Mouse (Mus musculus) adrenal gland, postnatal 10 days (tissue): ENCODE results near the gene Hint2. TPM values are rescaled to one million over a fixed set of nuclear protein-coding genes. Genes with fewer than 3 reads are reported as not detected.
A peak's percentile ranks its signal among the peaks of the same experiment; 100 is the strongest.

Experiments
- DNase-seq: peaks from one replicate; pipeline ENCODE4 v3.0.0; 2021; ENCODE audit warnings: mixed read lengths
- long read RNA-seq, 2 experiments: library from polyadenylated mRNA; stranded (forward); transcript quantifications; one replicate each; pipeline ENCODE4 v2.0.0; 2021
- total RNA-seq, 2 experiments: library from RNA; stranded (reverse); gene quantifications; 2 replicates each; pipeline ENCODE4 v1.2.3; 2021

Hint2 gene
- 100 to 1,000 TPM; 106 to 111 TPM for total RNA-seq
- long read RNA-seq, experiment 1, transcript Hint2-201 (5 exons, 610 nt): major isoform, 139 of 172 reads
- long read RNA-seq, experiment 1, partial matches to known transcripts: 27 of 172 reads
- long read RNA-seq, experiment 1, other reads (novel, unspliced or antisense): 3 of 172 reads
- long read RNA-seq, experiment 2, transcript Hint2-201 (5 exons, 610 nt): major isoform, 138 of 151 reads
- long read RNA-seq, experiment 2, partial matches to known transcripts: 8 of 151 reads
- long read RNA-seq, experiment 2, other reads (novel, unspliced or antisense): 4 of 151 reads

DNA sequence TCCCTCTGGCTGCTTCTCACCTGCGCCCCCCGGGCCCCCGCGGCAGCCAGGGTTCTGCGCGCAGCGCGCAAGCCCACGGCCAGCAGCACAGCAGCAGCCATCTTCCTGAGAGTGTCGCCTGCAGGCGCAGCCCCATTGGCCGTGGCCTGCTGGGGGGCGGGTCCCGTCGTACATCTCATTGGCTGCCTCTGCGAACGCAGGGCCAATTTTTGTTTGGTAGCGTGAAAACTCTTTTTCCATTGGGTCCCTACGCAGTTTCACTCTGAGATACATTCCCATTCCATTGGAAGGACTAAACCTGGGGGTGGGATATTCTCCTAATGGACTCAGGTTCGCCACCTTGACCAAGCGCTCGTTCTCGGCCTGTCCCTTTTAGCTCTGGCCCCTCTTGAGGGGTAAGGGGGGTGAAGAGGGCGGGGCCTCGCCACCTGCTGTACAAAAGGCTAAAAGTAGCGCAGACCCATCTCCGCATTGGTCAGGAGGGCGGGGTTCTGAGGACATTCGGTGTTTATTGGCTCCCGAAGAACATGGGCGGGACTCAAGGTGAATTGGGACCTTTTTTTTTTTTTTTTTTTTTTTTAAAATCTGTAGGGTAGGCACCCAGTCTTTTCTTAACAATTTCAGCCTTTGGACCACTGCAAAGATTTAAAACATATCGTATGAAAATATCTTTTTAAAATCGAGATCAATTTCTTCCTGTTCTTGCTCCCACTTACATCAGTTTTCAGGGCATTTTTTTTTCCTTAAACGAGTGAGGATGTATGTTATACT lies at the start of gene Hint2:
TSS of gene Hint2 (minus strand) at position 128 of the 771 bp plus-strand sequence.
- DNase-seq: peak; percentile 94

DNA sequence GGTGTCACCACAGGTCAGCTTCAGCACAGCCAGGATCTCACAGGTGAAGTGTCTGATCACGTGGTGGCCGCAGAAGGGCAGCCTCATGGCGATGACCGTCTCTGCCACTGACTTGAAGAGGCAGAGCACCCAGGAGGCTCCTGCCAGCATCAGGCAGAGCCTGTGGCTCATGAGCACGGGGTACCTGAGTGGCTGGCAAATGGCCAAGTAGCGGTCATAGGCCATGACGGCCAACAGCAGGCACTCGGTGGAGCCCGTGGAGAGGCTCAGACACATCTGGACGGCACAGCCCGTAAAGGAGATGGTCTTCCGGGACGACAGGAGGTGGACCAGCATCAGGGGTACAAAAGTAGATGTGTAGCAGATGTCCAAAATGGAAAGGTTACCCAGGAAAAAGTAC lies 49.7 kb upstream of the Hint2 start:
- DNase-seq: no peak

DNA sequence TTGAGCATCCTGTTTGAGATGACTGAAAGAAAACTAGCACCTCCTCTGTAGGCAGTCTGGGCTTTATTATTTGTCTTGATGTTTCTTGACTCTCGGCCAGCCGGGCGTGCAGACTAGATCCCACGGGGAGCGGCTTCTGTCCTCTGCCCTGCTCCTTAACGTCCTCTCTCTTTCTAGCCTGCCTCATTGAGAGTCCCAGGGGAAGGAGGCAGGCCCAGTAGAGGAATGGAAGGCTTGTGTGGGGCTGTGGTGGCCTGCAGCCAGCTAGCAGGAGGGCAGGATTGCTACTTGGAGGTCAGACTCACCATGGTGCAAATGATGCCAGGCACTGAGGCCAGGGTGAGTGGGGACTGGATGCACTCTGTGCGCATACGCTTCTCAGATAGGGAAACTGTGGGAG lies 47.6 kb upstream of the Hint2 start:
- peak; percentile 70 for DNase-seq

DNA sequence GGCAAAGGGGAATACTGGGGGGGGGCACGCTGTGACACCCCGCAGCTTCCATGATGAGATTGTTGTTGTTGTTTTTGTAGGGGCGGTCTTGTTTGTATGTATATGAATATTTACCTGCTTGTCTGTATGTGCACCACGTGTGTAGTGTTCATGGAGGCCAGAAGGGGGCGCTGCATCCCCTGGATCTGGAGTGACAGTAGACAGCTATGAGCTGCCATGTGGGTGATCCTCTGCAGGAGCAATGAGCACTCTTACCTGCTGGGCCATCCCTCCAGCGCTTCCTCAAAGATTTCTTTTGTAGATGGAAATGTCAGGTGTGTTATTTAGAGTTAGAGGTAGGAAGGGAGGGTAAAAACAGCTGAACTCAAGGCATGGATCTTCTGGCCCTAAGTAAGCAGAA lies 47.2 kb upstream of the Hint2 start:
- no peak for DNase-seq

DNA sequence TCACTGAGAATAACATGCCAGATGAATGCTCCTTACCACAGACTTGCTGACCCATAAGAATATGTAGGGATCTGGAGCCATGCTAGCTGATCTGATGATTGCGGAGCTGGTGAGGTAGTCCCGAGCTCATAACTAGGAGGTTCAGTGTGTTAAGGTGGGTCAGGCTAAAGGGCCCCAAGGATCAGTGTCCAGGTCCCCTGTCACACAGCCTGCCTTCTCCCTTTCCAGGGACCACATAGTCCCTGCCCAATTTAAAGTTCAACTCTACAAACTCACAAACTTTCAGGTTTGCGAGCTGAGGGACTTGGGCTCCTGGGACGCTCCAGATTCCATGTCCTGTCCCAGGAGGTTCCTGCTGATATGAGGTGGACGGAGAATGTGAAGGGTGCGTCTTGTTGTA lies 44.4 kb upstream of the Hint2 start, which contains the start of gene Olfr70:
TSS of gene Olfr70 (minus strand) at position 101 of the 400 bp plus-strand sequence.
- no peak for DNase-seq

DNA sequence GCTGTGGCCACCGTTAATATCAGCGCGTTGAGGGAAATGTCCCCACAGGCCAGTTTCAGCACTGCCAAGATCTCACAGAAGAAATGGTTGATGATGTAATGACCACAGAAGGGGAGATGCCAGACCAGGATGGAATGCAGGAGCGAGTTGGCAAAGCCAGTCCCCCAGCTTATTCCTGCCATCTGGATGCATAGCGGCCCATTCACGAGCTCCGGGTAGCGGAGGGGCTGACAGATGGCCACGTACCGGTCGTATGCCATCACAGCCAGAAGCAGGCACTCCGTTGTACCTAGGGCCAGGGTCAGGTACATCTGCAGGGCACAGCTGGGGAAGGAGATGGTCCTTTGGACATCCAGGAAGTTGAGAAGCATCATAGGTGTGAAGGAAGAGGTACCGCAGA lies 40.3 kb upstream of the Hint2 start:
- no peak for DNase-seq

DNA sequence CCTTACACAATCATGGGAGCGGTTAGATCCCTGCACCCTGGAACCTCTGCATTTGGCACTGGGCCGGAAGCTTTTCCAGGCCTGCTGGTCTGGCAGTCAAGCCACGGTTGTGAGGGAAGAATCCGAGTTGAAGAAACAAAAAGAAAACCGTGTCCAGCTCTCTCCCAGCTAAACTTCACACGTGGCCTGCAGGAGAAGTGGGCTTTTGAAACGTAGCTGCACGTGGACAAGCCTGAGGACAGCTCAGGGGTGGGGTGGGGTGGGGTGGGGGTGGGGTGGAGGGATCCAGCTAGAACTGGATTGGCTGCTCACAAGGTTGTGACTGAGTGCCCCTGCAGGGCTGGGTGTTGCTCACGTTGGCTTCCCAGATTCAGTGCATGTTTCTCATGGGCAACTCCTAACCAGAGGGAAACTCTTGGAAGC lies 39.0 kb upstream of the Hint2 start:
- DNase-seq: peak; percentile 78

DNA sequence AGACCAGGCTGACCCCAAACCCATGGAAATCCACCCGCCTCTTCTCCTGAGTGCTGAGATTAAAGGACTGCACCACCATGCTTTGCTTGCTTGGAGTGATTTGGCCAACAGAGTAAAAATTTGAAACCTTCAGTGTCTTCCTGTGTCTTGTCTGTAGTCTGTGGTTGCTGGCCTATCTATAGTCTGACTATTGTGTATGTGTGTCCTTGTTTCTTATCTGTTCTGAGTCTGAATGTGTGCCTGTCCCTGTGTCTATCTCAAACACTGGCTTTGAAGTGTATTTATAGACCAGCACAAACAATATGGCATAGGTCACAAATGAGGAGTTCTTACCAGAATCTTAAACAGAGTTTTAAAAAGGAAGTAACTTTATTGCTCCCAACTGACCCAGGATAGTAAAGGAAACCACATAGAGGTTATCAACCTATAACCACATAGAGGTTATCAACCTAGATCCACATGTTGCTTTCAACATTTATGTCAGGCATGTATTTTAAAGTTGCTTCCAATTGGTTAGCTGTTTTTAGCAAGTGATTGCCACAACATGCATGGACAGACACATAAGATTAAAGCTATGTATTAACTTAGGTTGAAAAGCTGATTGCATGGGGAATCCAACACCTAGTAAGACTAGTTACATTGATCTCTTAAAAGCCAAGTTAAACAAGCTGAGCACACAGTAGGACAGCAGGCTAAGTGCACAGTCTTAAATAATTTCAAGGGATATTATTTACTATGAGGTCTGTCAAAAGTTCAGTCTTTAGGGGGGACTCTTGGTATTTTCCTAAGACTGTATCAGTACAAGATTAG lies 38.4 kb upstream of the Hint2 start:
- no peak for DNase-seq

DNA sequence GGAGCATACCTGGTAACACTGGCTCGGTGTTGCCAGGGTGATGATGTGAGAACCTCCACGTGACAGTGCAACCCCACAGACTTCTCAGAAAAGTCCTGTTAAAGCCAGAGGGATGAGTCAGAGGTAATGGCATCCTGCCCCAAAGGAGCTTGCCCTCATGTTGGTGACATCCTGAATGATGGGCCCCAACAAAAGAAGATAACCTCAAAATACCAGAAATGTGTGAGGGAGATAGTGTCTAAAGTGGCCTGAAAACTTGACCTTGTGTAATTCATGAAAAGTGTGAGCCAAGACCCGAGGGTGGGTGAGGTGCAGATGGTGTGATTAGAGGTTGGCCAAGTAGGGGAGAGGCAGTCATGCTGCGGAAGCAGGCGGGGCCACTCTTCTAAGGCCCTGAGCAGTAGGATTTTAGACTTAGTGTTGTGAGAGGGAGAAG lies 37.6 kb upstream of the Hint2 start:
- peak; percentile 56 for DNase-seq

DNA sequence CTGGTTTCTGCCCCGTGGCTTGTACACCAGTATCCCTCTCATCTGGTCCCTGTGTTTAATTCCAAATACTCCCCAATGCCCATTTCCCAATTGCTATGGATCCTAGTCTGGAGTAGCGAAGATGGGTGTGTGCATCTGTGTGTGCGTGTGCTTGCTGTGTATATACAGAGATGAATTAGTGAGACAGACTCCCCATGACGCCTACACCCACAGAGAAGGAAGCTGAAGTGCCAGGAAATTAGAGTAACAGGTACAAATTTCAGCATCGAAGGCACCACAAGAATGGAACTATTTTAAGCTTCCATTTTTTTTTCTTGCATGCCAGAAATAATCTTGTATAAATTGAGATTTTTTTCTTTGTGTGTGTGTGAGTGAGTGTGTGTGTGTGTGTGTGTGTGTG lies 34.8 kb upstream of the Hint2 start:
- DNase-seq: no peak

DNA sequence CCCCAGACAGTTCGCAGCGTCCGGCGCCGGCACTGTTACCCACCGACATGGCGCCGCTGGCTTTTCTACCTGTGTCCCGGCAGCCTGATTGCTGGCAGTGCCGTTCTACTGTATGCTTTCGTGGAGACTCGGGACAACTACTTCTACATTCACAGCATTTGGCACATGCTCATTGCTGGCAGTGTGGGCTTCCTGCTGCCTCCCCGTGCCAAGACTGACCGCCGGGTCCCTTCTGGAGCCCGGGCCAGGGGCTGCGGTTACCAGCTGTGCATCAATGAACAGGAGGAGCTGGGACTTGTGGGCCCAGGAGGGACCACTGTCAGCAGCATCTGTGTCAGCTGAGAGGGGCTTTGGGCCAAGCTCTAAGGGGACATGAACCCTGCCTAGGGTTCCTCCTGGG lies 33.8 kb upstream of the Hint2 start:
- DNase-seq: no peak

DNA sequence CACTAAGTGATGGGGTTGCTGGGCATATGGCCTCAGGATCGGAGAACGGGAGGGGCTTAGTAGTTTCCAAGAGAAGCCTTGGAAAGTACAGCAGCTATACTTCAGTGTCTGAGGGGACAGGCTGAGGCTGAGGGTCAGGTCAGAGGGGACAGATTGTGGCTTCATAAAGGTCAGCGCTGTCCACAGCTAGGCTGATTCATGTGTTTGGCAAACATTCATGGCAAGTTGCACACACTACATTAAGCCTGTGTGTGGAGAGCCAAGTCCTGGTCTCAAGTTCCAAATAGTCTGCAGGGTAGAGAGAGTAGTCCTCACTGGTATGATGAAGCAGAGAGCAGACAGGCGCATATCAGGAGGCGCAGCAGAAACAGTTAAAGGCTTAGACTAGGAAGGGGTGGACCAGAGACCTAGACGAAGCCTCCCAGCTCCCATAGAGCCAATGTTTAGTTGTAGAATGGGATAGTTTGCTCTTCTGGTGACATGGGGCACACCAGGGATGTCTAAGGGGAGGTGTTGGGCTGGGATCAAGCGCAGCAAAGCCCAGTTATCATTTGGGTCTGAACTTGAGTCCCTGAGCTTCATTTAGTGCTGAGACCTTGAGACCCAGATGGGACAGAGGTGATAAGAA lies 23.3 kb upstream of the Hint2 start:
- peak; percentile 64 for DNase-seq

DNA sequence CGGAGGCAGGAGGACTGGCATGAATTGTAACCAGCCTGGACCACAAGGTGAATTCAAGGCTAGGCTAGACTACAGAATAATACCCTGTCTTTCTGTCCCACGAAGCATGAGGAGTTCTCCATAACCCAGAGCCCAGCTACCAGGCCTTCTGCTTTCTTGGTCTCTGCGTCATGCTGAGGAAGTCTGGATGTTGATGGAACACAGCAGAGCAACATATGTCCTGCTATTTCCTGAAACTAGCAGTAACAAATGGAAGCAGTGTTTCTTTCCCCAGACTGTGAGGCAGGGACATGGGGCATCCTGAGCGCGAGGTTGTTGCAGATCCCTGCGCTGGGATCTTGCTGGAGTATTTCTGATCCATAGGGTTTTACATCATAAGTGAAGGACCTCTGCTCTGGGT lies 22.3 kb upstream of the Hint2 start:
- no peak for DNase-seq

DNA sequence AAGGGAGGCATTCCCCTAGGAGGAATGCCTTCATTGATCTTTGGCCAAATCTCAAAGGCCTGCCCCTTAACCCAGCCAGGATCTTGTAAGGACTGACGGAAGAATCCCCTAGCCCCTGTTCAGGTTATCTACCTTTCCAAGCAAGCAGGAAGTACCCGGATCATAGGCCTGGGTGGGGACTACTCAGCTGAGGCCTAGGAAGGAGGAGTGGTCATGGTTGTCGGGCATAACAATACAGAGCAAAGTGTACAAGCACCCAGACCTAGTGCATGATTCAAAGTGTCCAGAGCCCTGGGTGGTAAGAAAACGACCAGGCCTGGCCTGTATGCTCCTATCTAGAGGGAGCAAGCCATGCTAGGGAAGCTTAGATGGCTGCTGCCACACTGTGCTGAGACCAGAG lies 19.3 kb upstream of the Hint2 start:
- DNase-seq: no peak

DNA sequence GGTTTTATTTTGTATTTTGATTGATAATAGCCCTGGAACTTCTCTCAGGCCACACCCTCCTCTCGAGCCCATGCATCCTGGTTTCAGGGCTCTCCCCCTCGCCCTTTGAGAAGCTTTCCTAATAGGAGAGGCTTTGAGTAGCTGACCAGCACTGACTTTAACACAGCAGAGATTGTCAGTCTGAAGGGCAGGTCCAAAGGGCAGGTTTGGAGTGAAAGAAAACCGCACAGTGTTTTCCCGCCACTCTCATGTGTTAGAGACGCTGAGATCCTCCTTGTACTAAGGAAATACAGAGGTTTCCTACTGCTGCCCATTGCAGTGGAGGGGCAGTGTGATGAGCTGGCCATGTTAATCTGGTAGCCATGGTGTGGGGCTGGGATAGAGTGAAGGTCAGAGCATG lies 18.7 kb upstream of the Hint2 start:
- DNase-seq: no peak

DNA sequence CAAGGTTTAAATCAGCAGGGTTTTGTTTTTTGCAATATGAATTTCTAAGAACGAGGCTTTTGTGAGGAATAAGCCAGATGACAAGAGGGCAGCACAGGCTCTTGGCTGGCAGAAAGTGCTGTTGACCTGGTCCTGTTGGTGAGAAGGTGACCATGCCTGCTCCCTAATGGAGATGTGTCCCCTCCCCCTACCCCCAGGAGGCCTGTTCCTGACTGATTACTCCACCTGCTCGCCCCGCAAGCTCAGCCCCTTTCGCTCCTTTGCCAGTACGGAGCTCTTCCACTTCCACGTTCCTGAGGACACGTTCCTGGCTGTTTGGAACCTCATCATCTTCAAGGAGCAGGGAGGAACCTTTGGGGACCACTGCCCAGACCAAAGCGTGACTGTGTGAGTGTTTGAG lies 17.4 kb upstream of the Hint2 start:
- peak; percentile 44 for DNase-seq

DNA sequence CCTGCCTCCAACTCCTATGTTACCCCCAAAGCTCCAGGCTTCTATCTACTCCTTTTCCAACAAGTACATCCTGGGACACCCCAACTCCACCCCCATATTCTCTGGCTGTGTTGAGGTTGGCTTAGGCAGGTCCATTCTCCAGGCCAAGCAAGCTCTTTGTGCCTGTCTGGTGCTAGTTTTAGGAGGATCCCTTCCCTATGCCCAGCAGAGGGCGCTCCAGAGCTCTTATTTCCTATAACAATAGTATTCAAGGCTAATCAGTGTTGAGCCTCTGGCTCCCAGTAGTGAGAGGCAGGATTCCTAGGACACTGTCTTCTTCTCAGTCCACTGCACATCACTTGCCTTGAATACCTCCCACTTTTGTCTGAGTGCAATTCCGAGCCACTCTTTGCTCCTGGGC lies 15.8 kb upstream of the Hint2 start:
- peak; percentile 94 for DNase-seq

DNA sequence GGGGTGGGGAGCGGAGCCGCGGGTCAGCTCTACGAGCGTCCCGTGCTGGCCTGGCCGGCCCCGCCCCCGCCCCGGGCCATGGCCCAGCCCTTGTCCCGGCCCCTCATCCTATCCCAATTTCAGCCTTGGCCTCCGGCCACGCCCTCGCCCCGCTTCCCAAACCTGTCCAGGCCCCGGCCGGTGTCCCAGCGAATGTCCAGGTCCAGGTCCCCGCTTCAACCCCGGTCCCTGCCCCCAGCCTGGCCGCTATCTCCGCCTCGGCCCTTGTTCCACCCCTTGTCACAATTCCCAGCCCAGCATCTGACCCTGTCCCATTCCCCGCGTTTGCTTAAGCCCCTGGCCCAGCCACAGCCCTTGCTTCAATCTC lies 13.1 kb upstream of the Hint2 start:
- peak; percentile 85 for DNase-seq

DNA sequence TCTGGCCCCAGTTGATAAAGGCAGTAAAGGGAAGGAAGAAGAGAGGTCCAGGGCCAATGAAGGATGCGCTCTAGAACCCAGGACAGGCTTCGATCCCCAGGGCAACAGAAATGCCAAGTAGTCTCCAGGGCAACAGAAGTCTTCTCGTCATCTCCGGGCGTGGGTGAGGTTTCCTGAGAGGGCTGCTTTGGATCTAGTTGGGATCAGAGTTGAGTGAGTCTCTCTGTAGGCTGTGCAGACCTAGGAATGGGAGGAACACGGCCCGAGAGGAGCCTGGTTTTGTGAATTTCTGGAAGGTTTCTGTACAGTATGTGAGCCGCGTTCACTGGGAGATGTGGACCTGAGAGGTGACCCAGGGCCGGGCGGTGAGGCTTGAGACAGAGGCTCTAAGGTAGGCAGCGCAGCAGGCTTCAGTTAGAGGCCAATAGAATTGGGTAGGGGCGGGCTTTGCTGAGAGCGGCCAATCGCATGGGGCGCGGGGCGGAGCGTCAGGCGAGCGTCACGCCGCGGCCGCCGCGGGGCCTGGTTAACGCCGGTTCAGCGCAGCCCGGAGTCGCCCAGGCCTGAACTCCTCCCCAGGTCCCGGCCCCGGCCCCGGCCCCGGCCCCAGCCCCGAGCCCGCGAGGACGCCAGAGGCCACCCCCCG lies 12.6 kb upstream of the Hint2 start, which contains the start of the genes Tmem8b and Fam221b:
TSS of gene Tmem8b (plus strand) at position 190 of the 646 bp plus-strand sequence.
TSS of gene Fam221b (minus strand) at position 364 of the 646 bp plus-strand sequence.
- peak; percentile 94 for DNase-seq

DNA sequence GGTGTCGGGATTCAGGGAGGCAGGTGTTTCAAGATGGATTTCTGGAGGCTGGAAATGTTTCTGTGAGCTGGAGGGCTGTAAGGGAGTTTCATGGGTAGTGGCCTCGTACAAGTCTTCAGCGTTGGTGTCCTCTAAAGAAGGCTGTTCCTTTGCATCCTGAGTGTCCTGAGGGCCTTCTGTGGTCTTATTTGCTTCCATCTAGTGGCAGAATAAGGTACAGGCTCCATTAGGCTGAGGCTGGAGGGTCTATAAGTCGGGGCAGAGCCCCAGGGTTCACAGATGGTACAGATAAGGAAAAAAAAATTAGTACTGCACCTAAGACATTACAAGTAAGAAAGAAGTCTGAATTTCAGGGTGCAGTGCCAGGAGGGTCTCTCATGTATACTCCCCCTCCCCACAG lies 10.1 kb upstream of the Hint2 start:
- DNase-seq: no peak

DNA sequence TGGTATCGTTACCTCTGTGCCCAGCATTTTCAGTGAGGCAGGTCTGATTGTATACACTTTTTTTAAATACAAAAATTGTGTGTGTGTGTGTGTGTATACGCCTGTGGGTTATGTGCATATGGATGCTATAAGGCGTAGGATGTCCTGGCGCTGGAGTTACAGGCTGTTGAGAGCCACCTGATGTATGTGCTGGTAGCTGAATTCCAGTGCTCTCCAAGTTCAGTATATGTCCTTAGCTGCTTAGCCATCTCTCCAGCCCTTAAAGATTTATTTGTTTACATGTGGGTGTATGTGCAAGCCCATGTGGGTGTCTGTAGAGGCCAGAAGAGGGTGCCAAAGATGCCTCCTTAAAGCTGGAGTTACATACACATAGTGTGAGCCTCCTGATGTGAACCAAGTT lies 880 bp upstream of the Hint2 start:
- no peak for DNase-seq
